Mouse (Mus musculus) naive thymus-derived CD4-positive, alpha-beta T cell, adult 2 months (primary cell): ENCODE measurements around the gene Prss53.
"Not testable (repeated sequence)": the region's sequence is repeated elsewhere in the genome, so short reads cannot be mapped to it uniquely, and the experiment has no call there.

Source experiments
- DNase-seq: peaks from one replicate; pipeline ENCODE4 v3.0.0-alpha.2; 2011; ENCODE audit warnings: low read depth

Gene Prss53

GRCm38 (mm10) chr7:127875627-127876001, 15.2 kb downstream of the Prss53 start:
- peak; percentile 84 for DNase-seq

- DNase-seq = no peak
Observed at GRCm38 (mm10) chr7:127874812-127875626, 15.8 kb downstream of the Prss53 start.

GRCm38 (mm10) chr7:127870136-127870821, 20.5 kb downstream of the Prss53 start:
- DNase-seq = no peak

- DNase-seq = no peak
Observed at GRCm38 (mm10) chr7:127869149-127869810, 21.5 kb downstream of the Prss53 start.

GRCm38 (mm10) chr7:127867641-127868040, 23.1 kb downstream of the Prss53 start:
- no peak for DNase-seq

- DNase-seq = no peak
Observed at GRCm38 (mm10) chr7:127866434-127866833, 24.3 kb downstream of the Prss53 start.

GRCm38 (mm10) chr7:127858258-127858657, 32.5 kb downstream of the Prss53 start:
- no peak for DNase-seq

GRCm38 (mm10) chr7:127850906-127851305, 39.9 kb downstream of the Prss53 start:
- no peak for DNase-seq

GRCm38 (mm10) chr7:127849973-127850875, 40.5 kb downstream of the Prss53 start:
- DNase-seq = no peak

- peak; percentile 87 for DNase-seq
Observed at GRCm38 (mm10) chr7:127842001-127842718, 48.6 kb downstream of the Prss53 start.

GRCm38 (mm10) chr7:127841340-127842000, 49.3 kb downstream of the Prss53 start:
- peak; percentile 94 for DNase-seq

- DNase-seq = no peak
Observed at GRCm38 (mm10) chr7:127840886-127841285, 49.9 kb downstream of the Prss53 start.

- DNase-seq = not testable (repeated sequence)
Observed at GRCm38 (mm10) chr7:127840031-127840430, 50.7 kb downstream of the Prss53 start.

GRCm38 (mm10) chr7:127837878-127838277, 52.9 kb downstream of the Prss53 start:
- DNase-seq = not testable (repeated sequence)

GRCm38 (mm10) chr7:127837473-127837872, 53.3 kb downstream of the Prss53 start:
- no peak for DNase-seq
